Mouse (Mus musculus) midbrain, embryonic 13.5 days (tissue): ENCODE data around the gene Rbbp8nl. TPM values are rescaled to one million over a fixed set of nuclear protein-coding genes. Genes with fewer than 3 reads are reported as not detected.

Experiments used
- ATAC-seq: fragments of 200-750 bp; cut with Nextera tagmentation; 2 replicates; pipeline ENCODE4 v1.8.0; 2017; ENCODE audit warnings: mild to moderate bottlenecking, moderate TSS enrichment, moderate library complexity
- H3K27ac ChIP-seq: fragments of 300-500 bp; sonication (generic); 2 replicates; pipeline ENCODE4 v1.5.1; 2015; ENCODE audit warnings: inconsistent platforms, mild to moderate bottlenecking, moderate library complexity
- H3K27me3 ChIP-seq: fragments of 300-500 bp; sonication (generic); 2 replicates; pipeline ENCODE4 v1.6.1; 2015; ENCODE audit warnings: mild to moderate bottlenecking, inconsistent platforms
- H3K36me3 ChIP-seq: fragments of 300-500 bp; sonication (generic); 2 replicates; pipeline ENCODE4 v1.6.1; 2015; ENCODE audit warnings: mild to moderate bottlenecking, inconsistent platforms
- H3K4me1 ChIP-seq: fragments of 300-500 bp; sonication (generic); replicated peaks from 2 replicates; pipeline ENCODE4 v1.6.1; 2015; ENCODE audit warnings: inconsistent platforms
- H3K4me2 ChIP-seq: fragments of 300-500 bp; sonication (generic); replicated peaks from 2 replicates; pipeline ENCODE4 v1.6.1; 2015; ENCODE audit warnings: moderate library complexity, mild to moderate bottlenecking, inconsistent platforms
- H3K4me3 ChIP-seq: fragments of 300-500 bp; sonication (generic); replicated peaks from 2 replicates; pipeline ENCODE4 v1.5.1; 2015; ENCODE audit warnings: mild to moderate bottlenecking, inconsistent platforms
- H3K9ac ChIP-seq: fragments of 300-500 bp; sonication (generic); replicated peaks from 2 replicates; pipeline ENCODE4 v1.6.1; 2015; ENCODE audit warnings: mild to moderate bottlenecking, inconsistent platforms
- H3K9me3 ChIP-seq: fragments of 300-500 bp; sonication (generic); 2 replicates; pipeline ENCODE4 v1.6.1; 2016; ENCODE audit warnings: mild to moderate bottlenecking, inconsistent platforms
- WGBS: fragments of 180-500 bp; shearing (Covaris S2); methylation state at CpG from one replicate; pipeline ENCODE4 v1.1.7; 2015; 5-methylcytosine and 5-hydroxymethylcytosine counted together
- microRNA-seq: library from miRNA; unstranded; fragments of <30 nt; microRNA quantifications from one replicate; pipeline ENCODE4, GENCODE M21; 2016
- polyA plus RNA-seq: library from polyadenylated mRNA; unstranded; fragments of >200 nt; fragmentation: Nextera tagmentation; extraction: Ambion mirVana; gene quantifications from 2 replicates; pipeline ENCODE4 v1.2.1, GENCODE M21; 2015

Gene Rbbp8nl
- polyA plus RNA-seq, 1 experiment from 2014 or later, result not detected

GRCm38 (mm10) chr2:180234353-180234752 is 55.3 kb downstream of the Rbbp8nl start:
- no peak overlapping the region for H3K27ac ChIP-seq
- WGBS, result 92% methylated on average over 8 of the region's 8 CpGs
- no peaks in the 10 kb centered on the region for H3K27me3 ChIP-seq
- ATAC-seq, result no peak
- no peaks in the 10 kb centered on the region for H3K4me1 ChIP-seq
- no peak overlapping the region for H3K4me3 ChIP-seq
- no peak overlapping the region for H3K9ac ChIP-seq
- no peaks in the 10 kb centered on the region for H3K36me3 ChIP-seq
- H3K4me2 ChIP-seq, result no peak overlapping the region
- no peaks in the 10 kb centered on the region for H3K9me3 ChIP-seq

DNA sequence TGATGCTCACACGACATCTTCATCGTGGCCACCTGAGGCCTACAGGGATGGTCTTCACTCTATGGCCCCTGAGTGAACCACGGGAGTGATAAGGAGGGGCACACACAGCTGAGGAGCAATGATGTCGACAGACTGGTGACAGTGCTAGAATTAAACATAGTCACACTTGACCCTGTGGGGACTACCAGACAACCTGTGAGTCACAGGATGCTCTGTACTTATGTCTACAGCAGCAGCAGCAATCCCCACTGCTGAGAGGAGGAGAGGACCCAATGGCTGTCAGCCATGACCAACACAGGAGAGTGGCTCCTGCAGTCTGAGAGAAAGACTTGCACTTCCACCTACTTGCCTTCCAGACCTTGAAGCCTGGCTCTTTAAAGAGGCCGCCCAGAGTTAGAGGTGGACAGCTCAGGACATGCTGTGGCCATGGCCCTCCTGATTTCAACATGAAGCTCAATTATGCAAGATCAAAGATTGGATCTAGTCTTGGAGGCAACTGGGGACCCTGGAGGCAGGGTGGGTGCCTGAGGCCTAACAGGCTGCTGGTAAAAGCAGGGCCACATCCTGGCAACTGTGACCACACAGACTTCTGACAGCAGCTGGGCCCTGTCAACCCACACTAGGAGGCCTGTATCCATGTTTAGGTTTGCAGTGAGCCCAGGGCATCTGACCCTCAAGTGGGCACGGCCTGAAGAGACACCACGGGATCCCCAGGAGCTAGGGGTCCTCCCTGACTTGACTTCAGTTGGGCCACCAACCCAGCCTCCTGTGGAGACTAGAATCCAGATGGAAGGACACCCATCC is 56.4 kb downstream of the Rbbp8nl start:
- Histone ChIP-seq H3K9ac (no peak overlapping the region), H3K4me2 (no peak overlapping the region), H3K27ac (no peak overlapping the region), H3K4me1 (peaks cover 4% of the 10 kb centered on the region), H3K4me3 (no peak overlapping the region), H3K9me3 (no peaks in the 10 kb centered on the region), H3K36me3 (no peaks in the 10 kb centered on the region), H3K27me3 (no peaks in the 10 kb centered on the region)
- 88% methylated on average over 7 of the region's 7 CpGs for WGBS
- ATAC-seq, result no peak

DNA sequence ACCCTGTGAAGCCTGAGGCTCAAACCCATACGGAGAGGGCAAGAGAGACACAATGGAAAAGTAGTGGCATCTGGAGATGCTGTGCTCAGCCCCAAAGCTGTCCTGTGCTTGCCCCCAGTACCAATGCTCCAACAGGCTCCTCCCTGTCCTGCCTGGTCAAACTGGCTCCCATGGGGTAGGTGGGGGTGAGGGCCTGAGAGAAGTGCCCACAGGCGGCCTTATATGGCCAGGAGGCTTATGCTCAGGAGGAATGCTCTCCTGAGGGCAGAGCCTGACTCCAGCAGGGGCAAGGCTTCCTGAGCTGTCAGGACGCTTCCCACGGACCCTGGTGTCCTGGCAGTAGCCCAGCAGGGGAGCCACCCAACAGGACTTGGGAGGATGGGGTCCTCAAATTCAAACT is 59.2 kb downstream of the Rbbp8nl start:
- H3K4me1 ChIP-seq, result peaks cover 28% of the 10 kb centered on the region
- H3K27ac ChIP-seq, result no peak overlapping the region
- 58% methylated on average over 4 of the region's 4 CpGs for WGBS
- no peak overlapping the region for H3K4me2 ChIP-seq
- ATAC-seq, result no peak
- H3K36me3 ChIP-seq, result no peaks in the 10 kb centered on the region
- no peaks in the 10 kb centered on the region for H3K9me3 ChIP-seq
- H3K9ac ChIP-seq, result no peak overlapping the region
- no peak overlapping the region for H3K4me3 ChIP-seq
- peaks cover 21% of the 10 kb centered on the region for H3K27me3 ChIP-seq

GRCm38 (mm10) chr2:180229129-180229528 is 60.5 kb downstream of the Rbbp8nl start:
- no peak overlapping the region for H3K9ac ChIP-seq
- H3K9me3 ChIP-seq, result no peaks in the 10 kb centered on the region
- H3K4me3 ChIP-seq, result no peak overlapping the region
- H3K27me3 ChIP-seq, result peaks cover 34% of the 10 kb centered on the region
- no peak overlapping the region for H3K4me2 ChIP-seq
- 78% methylated on average over 3 of the region's 3 CpGs for WGBS
- peaks cover 37% of the 10 kb centered on the region for H3K4me1 ChIP-seq
- no peak for ATAC-seq
- H3K27ac ChIP-seq, result no peak overlapping the region
- H3K36me3 ChIP-seq, result no peaks in the 10 kb centered on the region

GRCm38 (mm10) chr2:180228592-180228991 is 61.1 kb downstream of the Rbbp8nl start:
- H3K9me3 ChIP-seq, result no peaks in the 10 kb centered on the region
- no peak overlapping the region for H3K4me2 ChIP-seq
- no peak overlapping the region for H3K9ac ChIP-seq
- H3K27me3 ChIP-seq, result peaks cover 40% of the 10 kb centered on the region
- 76% methylated on average over 7 of the region's 7 CpGs for WGBS
- no peak overlapping the region for H3K4me3 ChIP-seq
- ATAC-seq, result no peak
- H3K4me1 ChIP-seq, result peaks cover 37% of the 10 kb centered on the region
- no peak overlapping the region for H3K27ac ChIP-seq
- no peaks in the 10 kb centered on the region for H3K36me3 ChIP-seq

- no peak overlapping the region for H3K9ac ChIP-seq
- no peak overlapping the region for H3K27ac ChIP-seq
- peaks cover 37% of the 10 kb centered on the region for H3K4me1 ChIP-seq
- H3K9me3 ChIP-seq, result no peaks in the 10 kb centered on the region
- no peak for ATAC-seq
- H3K4me3 ChIP-seq, result no peak overlapping the region
- H3K36me3 ChIP-seq, result no peaks in the 10 kb centered on the region
- peaks cover 45% of the 10 kb centered on the region for H3K27me3 ChIP-seq
- 55% methylated on average over 6 of the region's 6 CpGs for WGBS
- H3K4me2 ChIP-seq, result peak overlapping the region; percentile 24; the same call in 1 of the 2 replicates
These were observed 61.6 kb downstream of the Rbbp8nl start for GRCm38 (mm10) chr2:180228060-180228458.

Small RNAs within 50 kb of the gene (microRNA-seq; reads per million reads assigned to microRNA genes)
- gene Mir3091, result not detected

Other genes with a start within 250 kb of the Rbbp8nl start
- gene Psma7, start 247.4 kb downstream of the Rbbp8nl start, polyA plus RNA-seq, result 676 and 705 TPM in 2 replicates
- gene Ss18l1, start 247.4 kb downstream of the Rbbp8nl start, polyA plus RNA-seq, result 51.2 and 54.8 TPM in 2 replicates
- 37.1 and 37.3 TPM in 2 replicates for gene Mtg2, start 219.3 kb downstream of the Rbbp8nl start, polyA plus RNA-seq
- 4.4 and 5.1 TPM in 2 replicates for gene Hrh3, start 185.4 kb downstream of the Rbbp8nl start, polyA plus RNA-seq
- gene Osbpl2, start 170.6 kb downstream of the Rbbp8nl start, polyA plus RNA-seq, result 60.6 and 66.1 TPM in 2 replicates
- 213 TPM in 2 replicates for gene Adrm1, start 118.4 kb downstream of the Rbbp8nl start, polyA plus RNA-seq
- gene Lama5, start 64.0 kb downstream of the Rbbp8nl start, polyA plus RNA-seq, result 1.4 and 1.7 TPM in 2 replicates
- gene Rps21, start 32.5 kb downstream of the Rbbp8nl start, polyA plus RNA-seq, result 418 and 448 TPM in 2 replicates
- 18.2 and 21.6 TPM in 2 replicates for gene Cables2, start 16.4 kb downstream of the Rbbp8nl start, polyA plus RNA-seq
- not detected in 2 replicates for gene Gata5, start 44.8 kb upstream of the Rbbp8nl start, polyA plus RNA-seq
- gene Slco4a1, start 166.4 kb upstream of the Rbbp8nl start, polyA plus RNA-seq, result 1.6 and 1.9 TPM in 2 replicates
- gene Ntsr1, start 210.1 kb upstream of the Rbbp8nl start, polyA plus RNA-seq, result 1.2 and 1.3 TPM in 2 replicates